37 mouse cellular contexts compared by ENCODE assay signal in the genomic region with DNA sequence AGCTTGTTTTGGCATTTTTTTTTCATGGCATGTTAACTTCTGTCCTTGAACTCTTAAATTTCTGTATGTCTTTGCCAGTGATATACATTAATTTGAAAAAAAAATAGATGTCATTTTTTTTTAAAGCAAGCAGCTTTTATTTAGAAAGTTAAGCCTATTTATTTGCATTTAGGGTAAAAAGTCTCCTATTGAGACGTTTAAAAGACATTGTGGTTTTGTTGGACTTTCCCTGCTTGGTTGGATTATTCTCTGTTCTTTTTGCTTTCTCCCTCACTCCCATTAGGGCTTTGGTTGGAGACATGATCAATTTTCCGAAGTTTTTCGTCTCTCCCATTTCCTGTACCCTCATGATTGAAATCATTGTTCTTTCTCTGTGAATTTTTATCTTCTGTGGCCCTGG. TPM values are rescaled to one million over a fixed set of nuclear protein-coding genes. Genes with fewer than 3 reads are reported as not detected.
"Had no signal": no experiment of that assay in that cellular context is flagged by ENCODE, and none has a peak within 500 bp of the region (broad histone marks: within the 10 kb centered on the region; RNA-seq: fewer than 3 reads in every experiment).

No protein-coding gene starts in this region.

- H3K36me3 ChIP-seq: limb, embryonic 10.5 days; limb, embryonic 12.5 days; limb, embryonic 13.5 days; limb, embryonic 15.5 days; liver, embryonic 12.5 days; liver, embryonic 13.5 days; liver, embryonic 15.5 days; lung, embryonic 15.5 days; midbrain, embryonic 10.5 days; midbrain, embryonic 12.5 days; midbrain, embryonic 13.5 days; midbrain, embryonic 15.5 days had no signal

- H3K27me3 ChIP-seq: limb, embryonic 12.5 days; limb, embryonic 13.5 days; limb, embryonic 15.5 days; liver, embryonic 12.5 days; liver, embryonic 13.5 days; liver, embryonic 15.5 days; lung, embryonic 15.5 days; midbrain, embryonic 12.5 days; midbrain, embryonic 13.5 days; midbrain, embryonic 15.5 days had no signal

- DNase-seq: left cerebral cortex, postnatal 4 days; liver; liver, embryonic 13.5 days; liver, postnatal 0 days; lung, adult 18-20 months; lung, adult 2 months; lung, embryonic 14.5 days; lung, postnatal 10 days; lung, postnatal 14 days; lung, postnatal 36 days; lung, postnatal 4 days; midbrain, embryonic 14.5 days had no signal

- H3K4me3 ChIP-seq: limb, embryonic 10.5 days; limb, embryonic 12.5 days; limb, embryonic 13.5 days; limb, embryonic 15.5 days; liver, embryonic 12.5 days; liver, embryonic 13.5 days; liver, embryonic 15.5 days; lung, embryonic 15.5 days; megakaryocyte, embryonic 14.5 days; midbrain, embryonic 10.5 days; midbrain, embryonic 12.5 days; midbrain, embryonic 13.5 days; midbrain, embryonic 15.5 days; myocyte had no signal

- H3K9me3 ChIP-seq: limb, embryonic 10.5 days; limb, embryonic 12.5 days; limb, embryonic 13.5 days; limb, embryonic 15.5 days; liver, embryonic 12.5 days; liver, embryonic 13.5 days; liver, embryonic 15.5 days; lung, embryonic 15.5 days; megakaryocyte, embryonic 14.5 days; midbrain, embryonic 10.5 days; midbrain, embryonic 12.5 days; midbrain, embryonic 13.5 days; midbrain, embryonic 15.5 days had no signal

- H3K4me2 ChIP-seq: limb, embryonic 12.5 days; limb, embryonic 13.5 days; limb, embryonic 15.5 days; liver, embryonic 11.5 days; liver, embryonic 12.5 days; liver, embryonic 13.5 days; liver, embryonic 15.5 days; lung, embryonic 14.5 days; lung, embryonic 15.5 days; midbrain, embryonic 11.5 days; midbrain, embryonic 12.5 days; midbrain, embryonic 13.5 days; midbrain, embryonic 15.5 days had no signal

- H3K4me1 ChIP-seq: limb, embryonic 10.5 days; limb, embryonic 12.5 days; limb, embryonic 13.5 days; limb, embryonic 15.5 days; liver, embryonic 12.5 days; liver, embryonic 13.5 days; liver, embryonic 15.5 days; lung, embryonic 15.5 days; midbrain, embryonic 10.5 days; midbrain, embryonic 12.5 days; midbrain, embryonic 13.5 days; midbrain, embryonic 15.5 days had no signal

- H3K9ac ChIP-seq: limb, embryonic 12.5 days; limb, embryonic 13.5 days; limb, embryonic 15.5 days; liver, embryonic 12.5 days; liver, embryonic 13.5 days; liver, embryonic 14.5 days; liver, embryonic 15.5 days; liver, postnatal 0 days; lung, embryonic 14.5 days; lung, embryonic 15.5 days; midbrain, embryonic 12.5 days; midbrain, embryonic 13.5 days; midbrain, embryonic 15.5 days had no signal

- H3K27ac ChIP-seq: limb, embryonic 10.5 days; limb, embryonic 12.5 days; limb, embryonic 13.5 days; limb, embryonic 15.5 days; liver, embryonic 12.5 days; liver, embryonic 13.5 days; liver, embryonic 14.5 days; liver, embryonic 15.5 days; lung, embryonic 15.5 days; macrophage; midbrain, embryonic 10.5 days; midbrain, embryonic 12.5 days; midbrain, embryonic 13.5 days; midbrain, embryonic 15.5 days had no signal

RNA-seq across cellular contexts. Expression of a gene that starts 16.2 kb away (rescaled TPM):
- total RNA-seq: megakaryocyte progenitor cell, adult 5-6 weeks; megakaryocyte, adult 5-6 weeks; megakaryocyte-erythroid progenitor cell, adult 5-6 weeks; monocyte, adult 5-6 weeks had no signal
- polyA plus RNA-seq: limb, embryonic 10.5 days; limb, embryonic 11.5 days; limb, embryonic 12.5 days; limb, embryonic 13.5 days; limb, embryonic 15.5 days; lung, adult 2 months; lung, embryonic 14.5 days; lung, embryonic 15.5 days; lung, embryonic 16.5 days; lung, postnatal 0 days; macrophage; midbrain, embryonic 10.5 days; midbrain, embryonic 11.5 days; midbrain, embryonic 12.5 days; midbrain, embryonic 13.5 days; midbrain, embryonic 14.5 days; neural tube, embryonic 11.5 days had no signal
